Mouse (Mus musculus): Measurements from ENCODE around the gene Vmn2r82.
"Not testable (repeated sequence)": the region's sequence is repeated elsewhere in the genome, so short reads cannot be mapped to it uniquely, and the experiment has no call there.

Vmn2r82 gene

GRCm38 (mm10) chr10:79356220-79356619, at the start of gene Vmn2r82:
Gene Vmn2r82, plus strand, starts transcription at chr10:79356520.
- not testable (repeated sequence) for DNase-seq (ENCODE audit: extremely low read depth, low read depth, low spot score)

DNA sequence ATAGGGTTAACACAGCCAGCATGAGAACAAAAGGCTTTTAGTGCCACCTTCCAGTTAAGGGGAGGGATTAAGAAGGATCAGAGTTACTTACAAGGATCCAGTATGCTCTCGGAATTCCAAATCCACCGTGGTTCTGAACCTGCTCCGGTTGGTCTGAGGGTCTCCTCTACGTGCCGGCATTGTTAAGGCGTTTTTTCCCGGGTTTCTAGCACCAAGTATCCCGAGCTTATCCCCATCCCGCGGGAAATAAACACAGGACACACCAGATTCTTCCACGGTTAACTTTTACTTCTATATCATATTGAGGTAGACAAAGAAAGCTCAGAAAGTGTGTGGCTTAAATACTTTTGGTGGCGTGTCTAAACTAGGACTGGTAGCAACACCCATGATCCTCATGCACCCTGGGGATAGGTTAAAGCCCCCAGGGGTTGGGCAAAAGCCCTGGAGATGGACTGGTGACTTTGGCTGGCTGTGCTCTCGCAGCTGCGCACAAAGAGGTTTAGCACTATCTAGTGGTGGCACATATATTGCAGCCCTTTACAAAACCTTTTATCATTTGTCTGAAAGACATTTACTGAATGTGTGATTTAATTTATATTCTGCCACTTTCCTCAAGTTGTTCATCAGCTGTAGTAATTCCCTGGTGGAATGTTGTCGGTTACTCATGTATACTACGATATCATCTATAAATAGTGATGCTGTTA, 34.1 kb upstream of the Vmn2r82 start:
- DNase-seq (ENCODE audit: extremely low read depth, low read depth, low spot score) = not testable (repeated sequence)

- DNase-seq (ENCODE audit: extremely low read depth, low read depth, low spot score) = no peak
These were observed 33.6 kb upstream of the Vmn2r82 start for GRCm38 (mm10) chr10:79322737-79323086.

- not testable (repeated sequence) for DNase-seq (ENCODE audit: extremely low read depth, low read depth, low spot score)
These were observed 43.8 kb downstream of the Vmn2r82 start for GRCm38 (mm10) chr10:79399946-79400700.

GRCm38 (mm10) chr10:79417142-79417771, 60.9 kb downstream of the Vmn2r82 start:
- no peak for DNase-seq (ENCODE audit: extremely low read depth, low read depth, low spot score)

- not testable (repeated sequence) for DNase-seq (ENCODE audit: extremely low read depth, low read depth, low spot score)
These were observed 61.5 kb downstream of the Vmn2r82 start for GRCm38 (mm10) chr10:79417772-79418170.

GRCm38 (mm10) chr10:79435141-79435820, 79.0 kb downstream of the Vmn2r82 start:
- not testable (repeated sequence) for DNase-seq (ENCODE audit: extremely low read depth, low read depth, low spot score)

All from fat pad, adult 2 months (tissue).